Mouse (Mus musculus): ENCODE measurements around the gene Wdr83os. TPM values are rescaled to one million over a fixed set of nuclear protein-coding genes. Genes with fewer than 3 reads are reported as not detected.

Gene Wdr83os
- 106 and 110 TPM in 2 replicates for polyA plus RNA-seq (2015; fragmentation: Nextera tagmentation; extraction: Ambion mirVana)

DNA sequence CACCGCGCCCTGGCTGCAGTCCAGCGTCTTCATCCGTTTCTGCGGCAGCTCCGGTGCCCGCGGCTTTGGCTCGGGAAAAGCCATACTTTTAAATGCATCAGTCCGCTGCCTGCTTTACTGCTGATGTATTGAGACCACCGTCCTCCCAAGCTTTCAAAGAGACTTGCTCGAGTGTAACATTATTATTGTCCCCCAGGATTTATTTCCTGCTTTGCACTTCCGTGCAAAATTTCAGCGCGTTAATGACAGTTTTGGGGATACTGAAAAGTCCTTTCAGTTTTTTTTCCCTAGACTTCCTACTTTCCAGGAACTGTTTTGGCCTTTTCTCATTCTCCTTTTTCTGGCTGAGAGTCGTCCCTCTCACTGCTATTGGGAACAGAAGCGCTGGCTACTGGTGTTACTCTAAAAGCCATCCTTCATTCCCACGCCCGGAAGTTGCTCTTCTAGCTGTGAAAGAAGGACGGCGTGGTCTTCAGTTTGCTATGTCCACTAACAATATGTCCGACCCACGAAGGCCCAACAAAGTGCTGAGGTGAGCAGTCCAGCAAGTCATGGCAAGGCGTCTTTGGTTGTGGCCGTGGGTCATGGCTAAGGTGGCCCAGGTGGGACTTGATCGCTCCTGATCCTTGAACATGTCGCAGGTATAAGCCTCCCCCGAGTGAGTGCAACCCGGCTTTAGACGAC is at the start of gene Wdr83os:
TSS of gene Wdr83os (plus strand) at position 209 of the 684 bp plus-strand sequence.
- Histone ChIP-seq H3K4me2 (peak within 1 kb of the TSS; percentile 96), H3K27me3 (no peaks in the 10 kb centered on the region), H3K4me3 (peak within 1 kb of the TSS; percentile 88), H3K9ac (peak within 1 kb of the TSS; percentile 90), H3K27ac (peak within 1 kb of the TSS; percentile 85), H3K36me3 (peaks cover 24% of the 10 kb centered on the region), H3K4me1 (replicated peaks) (peaks cover 39% of the 10 kb centered on the region), H3K9me3 (replicated peaks) (no peaks in the 10 kb centered on the region)
- ATAC-seq (replicated peaks; ENCODE audit: insufficient number of reproducible peaks, insufficient read depth, low FRiP score, low read depth) = peak; percentile 14; the same call in 1 of the 2 replicates
- WGBS = under 1% methylated on average over 30 of the region's 30 CpGs

DNA sequence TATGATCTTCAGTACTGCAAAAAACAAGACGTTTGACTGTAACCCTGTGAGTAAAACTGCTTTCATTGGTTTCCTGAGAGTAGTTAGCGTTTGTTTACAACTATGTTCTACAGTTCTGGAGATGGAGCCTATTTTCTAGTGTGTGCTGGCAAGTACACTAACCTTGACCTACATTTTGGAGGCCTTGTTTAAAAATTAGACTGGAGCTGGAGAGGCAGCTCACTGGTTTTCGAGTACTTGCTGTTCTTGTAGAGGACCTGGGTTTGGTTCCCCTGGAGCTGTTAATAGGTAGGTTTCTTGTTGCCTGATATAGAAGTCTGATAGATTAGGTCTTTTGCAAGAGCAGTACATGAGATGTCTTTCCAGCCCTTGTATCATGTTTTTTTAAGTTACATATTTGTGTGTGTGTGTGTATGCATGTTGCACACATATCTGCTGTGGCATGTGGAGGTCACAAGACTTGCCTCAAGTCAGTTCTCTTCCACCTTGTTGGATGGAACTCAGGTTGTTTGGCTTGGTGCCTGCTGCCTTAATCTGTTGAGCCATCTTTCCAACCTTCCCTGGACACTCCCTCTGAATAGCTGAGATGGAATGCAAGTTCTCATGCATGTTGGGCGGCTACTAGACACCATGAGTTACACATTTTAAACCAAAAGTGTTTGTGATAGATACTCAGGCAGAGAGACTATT is 47.8 kb upstream of the Wdr83os start:
- no peak for ATAC-seq (replicated peaks; ENCODE audit: insufficient number of reproducible peaks, insufficient read depth, low FRiP score, low read depth)
- Histone ChIP-seq H3K4me2 (no peak overlapping the region), H3K27ac (no peak overlapping the region), H3K9ac (no peak overlapping the region), H3K9me3 (replicated peaks) (no peaks in the 10 kb centered on the region), H3K4me1 (replicated peaks) (peaks cover 32% of the 10 kb centered on the region), H3K4me3 (no peak overlapping the region), H3K36me3 (peaks cover 37% of the 10 kb centered on the region), H3K27me3 (no peaks in the 10 kb centered on the region)
- 79% methylated on average over 4 of the region's 4 CpGs for WGBS

DNA sequence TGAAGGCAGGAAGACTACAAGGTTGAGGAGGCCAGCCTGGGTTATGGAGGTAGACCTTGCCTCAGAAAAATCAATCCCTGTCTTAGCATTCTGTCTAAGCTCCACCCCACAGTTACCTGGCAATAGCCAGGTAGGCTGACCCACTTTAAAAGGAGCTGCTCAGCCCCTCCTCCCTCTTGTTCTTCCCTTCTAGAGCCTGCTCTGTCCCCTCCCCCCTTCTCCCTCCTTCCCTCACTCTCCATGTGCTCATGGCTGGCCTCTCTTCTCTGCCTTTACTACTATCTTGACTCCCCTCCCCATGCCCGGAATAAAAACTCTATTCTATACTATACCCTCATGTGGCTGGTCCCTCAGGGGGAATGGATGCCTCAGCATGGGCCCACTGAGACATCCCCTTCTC is 46.7 kb upstream of the Wdr83os start:
- ATAC-seq (replicated peaks; ENCODE audit: insufficient number of reproducible peaks, insufficient read depth, low FRiP score, low read depth) = no peak
- Histone ChIP-seq H3K4me1 (replicated peaks) (peaks cover 29% of the 10 kb centered on the region), H3K9ac (no peak overlapping the region), H3K9me3 (replicated peaks) (no peaks in the 10 kb centered on the region), H3K27ac (no peak overlapping the region), H3K36me3 (peaks cover 37% of the 10 kb centered on the region), H3K27me3 (no peaks in the 10 kb centered on the region), H3K4me3 (no peak overlapping the region), H3K4me2 (no peak overlapping the region)
- 67% methylated on average over 1 of the region's 1 CpGs for WGBS

DNA sequence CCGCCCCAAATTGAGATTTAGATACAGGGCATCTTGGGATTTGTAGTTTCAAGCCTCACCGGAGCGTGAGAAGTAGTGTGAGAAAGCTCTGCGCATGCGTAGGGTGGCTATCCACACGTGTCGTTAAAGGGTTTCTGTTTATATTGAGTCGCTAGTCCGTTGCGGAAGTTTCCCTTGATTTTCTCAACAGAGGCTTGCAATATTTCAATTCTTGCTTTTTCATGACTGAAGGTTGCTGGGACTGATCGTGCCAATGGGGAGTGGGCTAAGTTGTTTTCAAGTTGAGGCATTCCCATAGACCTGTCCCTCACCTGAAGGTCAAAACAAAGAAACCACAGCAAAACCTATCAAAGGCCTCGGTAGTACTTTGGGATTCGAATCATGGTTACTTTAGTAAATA is 45.8 kb upstream of the Wdr83os start:
- Histone ChIP-seq H3K4me1 (replicated peaks) (peaks cover 29% of the 10 kb centered on the region), H3K4me2 (peak overlapping the region; percentile 84), H3K27ac (peak overlapping the region; percentile 100; the same call in 1 of the 2 replicates), H3K36me3 (peaks cover 32% of the 10 kb centered on the region), H3K9ac (peak overlapping the region; percentile 75), H3K4me3 (peak overlapping the region; percentile 91), H3K27me3 (no peaks in the 10 kb centered on the region), H3K9me3 (replicated peaks) (no peaks in the 10 kb centered on the region)
- ATAC-seq (replicated peaks; ENCODE audit: insufficient number of reproducible peaks, insufficient read depth, low FRiP score, low read depth) = no peak
- WGBS = 3% methylated on average over 13 of the region's 13 CpGs

DNA sequence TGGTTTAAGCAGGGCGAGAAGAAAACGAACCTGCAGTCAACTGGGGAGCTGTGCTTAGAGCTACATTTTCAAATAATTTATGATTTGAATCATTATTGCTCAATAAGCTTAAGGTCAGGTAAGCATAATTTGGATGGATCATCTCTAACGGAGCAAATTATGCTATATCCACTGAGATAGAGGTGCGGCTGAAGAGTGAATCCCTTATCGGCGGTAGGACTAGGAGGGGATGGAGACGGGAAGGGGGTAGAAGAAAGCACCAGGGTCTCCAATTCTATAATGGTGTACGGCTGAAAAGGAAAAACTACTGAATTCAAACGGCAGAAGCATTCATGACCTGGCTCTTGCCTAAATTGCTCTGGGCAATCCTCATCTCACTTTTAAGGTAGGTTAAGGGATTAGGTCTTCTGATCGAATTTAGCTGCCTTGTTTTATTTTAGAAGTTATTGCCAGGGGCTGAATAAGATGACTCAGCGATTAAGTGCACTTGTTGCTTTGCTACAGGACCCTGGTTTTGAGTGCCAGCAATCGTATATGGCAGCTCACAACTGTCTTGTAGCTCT is 45.3 kb upstream of the Wdr83os start:
- Histone ChIP-seq H3K27me3 (no peaks in the 10 kb centered on the region), H3K4me3 (peak overlapping the region; percentile 91), H3K9ac (peak overlapping the region; percentile 75), H3K36me3 (peaks cover 28% of the 10 kb centered on the region), H3K4me1 (replicated peaks) (peaks cover 31% of the 10 kb centered on the region), H3K27ac (peak overlapping the region; percentile 100), H3K4me2 (peak overlapping the region; percentile 84), H3K9me3 (replicated peaks) (no peaks in the 10 kb centered on the region)
- no peak for ATAC-seq (replicated peaks; ENCODE audit: insufficient number of reproducible peaks, insufficient read depth, low FRiP score, low read depth)
- 6% methylated on average over 12 of the region's 12 CpGs for WGBS

DNA sequence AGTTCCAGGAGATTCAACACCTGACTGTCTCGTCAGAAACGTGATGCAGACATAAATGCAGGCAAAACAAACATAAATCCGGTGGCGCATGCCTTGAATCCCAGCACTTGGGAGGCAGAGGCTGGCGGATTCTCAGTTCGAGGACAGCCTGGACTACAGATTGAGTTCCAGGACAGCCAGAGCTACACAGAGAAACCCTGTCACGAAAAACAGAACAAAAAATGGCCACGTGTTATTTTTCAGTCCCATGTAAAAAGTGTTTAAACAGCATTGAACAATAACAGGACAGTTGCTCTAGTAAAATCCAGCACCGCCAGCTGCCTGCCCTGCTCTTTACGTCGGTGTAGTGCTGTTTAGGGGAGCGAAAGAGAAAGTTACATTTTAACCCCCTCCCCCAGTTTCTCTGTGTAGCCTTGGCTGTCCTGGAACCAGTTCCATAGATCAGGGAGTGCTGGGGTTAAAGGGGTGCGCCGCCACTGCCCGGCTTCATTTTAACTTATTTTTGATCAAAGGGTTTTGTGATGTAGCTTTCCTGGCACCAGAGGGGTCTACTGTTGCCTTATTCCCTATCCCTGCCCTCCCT is 44.7 kb upstream of the Wdr83os start:
- peaks cover 31% of the 10 kb centered on the region for H3K4me1 ChIP-seq (replicated peaks)
- H3K36me3 ChIP-seq = peaks cover 29% of the 10 kb centered on the region
- H3K4me2 ChIP-seq = peak overlapping the region; percentile 84
- under 1% methylated on average over 15 of the region's 15 CpGs for WGBS
- H3K4me3 ChIP-seq = peak overlapping the region; percentile 91
- no peak for ATAC-seq (replicated peaks; ENCODE audit: insufficient number of reproducible peaks, insufficient read depth, low FRiP score, low read depth)
- H3K9ac ChIP-seq = peak overlapping the region; percentile 75
- peak overlapping the region; percentile 100 for H3K27ac ChIP-seq
- no peaks in the 10 kb centered on the region for H3K27me3 ChIP-seq
- no peaks in the 10 kb centered on the region for H3K9me3 ChIP-seq (replicated peaks)

DNA sequence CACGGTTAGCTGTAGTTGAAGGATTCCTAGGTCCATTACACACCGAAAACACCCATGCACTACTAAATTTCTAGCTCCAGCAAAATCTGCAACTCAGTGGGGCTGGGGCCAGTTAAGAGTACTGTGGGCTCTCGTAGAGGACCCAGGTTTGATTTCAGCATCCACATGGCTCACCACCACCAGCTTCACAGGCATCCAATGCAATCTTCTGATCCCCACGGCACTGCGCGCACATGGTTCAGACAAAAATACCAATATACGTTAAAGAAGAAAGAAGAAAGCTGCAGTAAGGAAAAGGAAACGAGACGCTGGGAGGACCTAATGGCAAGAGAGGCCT is 44.2 kb upstream of the Wdr83os start:
- peak overlapping the region; percentile 75 for H3K9ac ChIP-seq
- no peaks in the 10 kb centered on the region for H3K9me3 ChIP-seq (replicated peaks)
- peak overlapping the region; percentile 91 for H3K4me3 ChIP-seq
- H3K27me3 ChIP-seq = no peaks in the 10 kb centered on the region
- peaks cover 30% of the 10 kb centered on the region for H3K36me3 ChIP-seq
- peak; percentile 11 for ATAC-seq (replicated peaks; ENCODE audit: insufficient number of reproducible peaks, insufficient read depth, low FRiP score, low read depth)
- H3K27ac ChIP-seq = peak overlapping the region; percentile 100
- WGBS = 0% methylated on average over 9 of the region's 9 CpGs
- H3K4me2 ChIP-seq = peak overlapping the region; percentile 84
- H3K4me1 ChIP-seq (replicated peaks) = peaks cover 31% of the 10 kb centered on the region

DNA sequence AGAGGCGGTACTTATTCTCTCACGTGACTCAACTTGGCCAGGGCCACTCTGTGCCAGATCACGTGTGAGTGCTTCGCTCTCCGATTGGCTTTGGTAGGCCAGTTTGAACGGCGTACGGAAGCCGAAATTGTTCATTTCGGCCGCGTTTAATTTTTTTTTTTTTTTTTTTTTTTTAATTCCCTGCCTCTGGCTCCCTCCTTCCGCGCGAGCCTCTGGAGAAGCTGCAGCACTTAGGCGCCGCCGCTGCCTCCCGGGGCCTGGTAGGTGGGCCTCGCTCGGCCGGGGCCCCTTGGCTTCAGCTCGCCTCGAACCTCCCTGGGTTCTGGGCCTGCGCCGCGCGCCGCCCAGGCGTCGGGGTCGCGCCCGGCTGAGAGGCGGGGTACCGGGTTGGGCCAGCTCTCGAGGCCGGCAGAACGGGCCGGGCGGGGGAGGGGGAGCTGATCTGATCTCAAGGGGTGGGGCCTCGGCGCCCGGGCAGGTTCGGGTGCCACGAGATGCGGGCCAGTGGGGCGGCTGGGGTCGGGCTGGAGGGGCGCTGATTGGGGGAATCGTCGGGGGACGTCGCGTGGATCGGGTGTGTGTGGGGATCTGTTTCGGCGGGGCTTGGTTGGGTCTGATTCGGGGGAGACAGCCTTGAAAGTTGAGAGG is 43.7 kb upstream of the Wdr83os start, which contains the start of gene Tnpo2:
TSS of gene Tnpo2 (plus strand) at position 198 of the 648 bp plus-strand sequence.
- H3K4me3 ChIP-seq = peak within 1 kb of the TSS; percentile 91
- H3K36me3 ChIP-seq = peaks cover 30% of the 10 kb centered on the region
- peaks cover 31% of the 10 kb centered on the region for H3K4me1 ChIP-seq (replicated peaks)
- H3K4me2 ChIP-seq = peak within 1 kb of the TSS; percentile 84
- peak within 1 kb of the TSS; percentile 95 for H3K9ac ChIP-seq
- H3K27ac ChIP-seq = peak within 1 kb of the TSS; percentile 100
- H3K27me3 ChIP-seq = no peaks in the 10 kb centered on the region
- ATAC-seq (replicated peaks; ENCODE audit: insufficient number of reproducible peaks, insufficient read depth, low FRiP score, low read depth) = peak; percentile 90
- no peaks in the 10 kb centered on the region for H3K9me3 ChIP-seq (replicated peaks)
- WGBS = under 1% methylated on average over 59 of the region's 59 CpGs

DNA sequence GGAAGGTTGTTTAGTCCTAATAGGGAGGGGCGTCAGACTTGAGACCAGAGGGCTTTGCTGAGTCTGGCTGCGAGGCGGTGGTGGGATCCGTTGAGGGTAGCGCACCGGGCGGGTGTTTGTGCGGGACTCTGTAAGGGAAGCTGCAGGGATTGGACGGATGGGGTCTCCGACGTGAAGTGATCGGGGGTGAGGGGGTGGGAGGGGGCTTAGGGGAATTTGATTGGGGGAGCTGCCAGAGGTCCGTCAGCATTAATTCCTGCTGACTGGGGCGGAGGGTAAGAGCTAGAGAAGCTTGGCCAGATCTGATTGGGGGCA is 43.2 kb upstream of the Wdr83os start:
- WGBS = under 1% methylated on average over 14 of the region's 14 CpGs
- Histone ChIP-seq H3K27me3 (no peaks in the 10 kb centered on the region), H3K36me3 (peaks cover 27% of the 10 kb centered on the region)

DNA sequence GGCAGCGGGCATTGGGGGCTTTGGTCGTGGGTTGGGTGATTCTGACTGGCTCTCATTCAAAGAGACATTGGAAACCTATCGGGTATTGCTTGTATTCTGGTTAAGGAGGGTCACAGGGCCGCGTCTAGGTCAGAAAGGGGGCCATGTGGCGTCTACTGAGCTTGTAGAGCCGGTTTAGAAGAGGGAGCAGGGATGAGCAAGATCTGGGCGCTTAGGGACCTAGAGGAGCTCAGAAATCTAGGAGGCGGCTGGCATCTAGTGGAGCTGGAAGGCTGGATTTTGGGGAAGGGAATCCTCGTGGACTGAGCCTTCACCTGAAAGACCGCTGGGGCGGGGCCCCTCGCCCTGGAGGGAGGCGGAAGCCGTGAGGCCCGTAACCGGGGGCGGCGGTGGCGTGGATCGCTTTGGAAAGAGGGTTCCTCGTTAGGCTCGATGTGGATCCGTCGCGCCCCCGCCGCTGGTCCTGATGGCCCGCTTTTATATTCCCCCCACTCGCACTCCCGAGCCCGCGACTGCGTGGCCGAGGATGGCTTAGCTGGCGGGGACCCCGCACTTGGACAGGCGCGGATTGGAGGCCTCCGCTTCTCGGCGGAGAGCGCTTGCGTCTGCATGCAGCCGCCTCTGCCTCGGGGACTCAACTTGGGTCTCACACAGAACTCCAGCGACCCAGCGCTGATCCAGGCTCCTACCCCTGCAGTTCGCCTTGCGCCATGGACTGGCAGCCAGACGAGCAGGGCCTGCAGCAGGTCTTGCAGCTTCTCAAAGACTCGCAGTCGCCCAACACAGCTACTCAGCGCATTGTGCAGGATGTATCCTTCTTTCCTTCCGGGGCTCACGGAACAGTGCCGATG is 42.6 kb upstream of the Wdr83os start:
- H3K4me3 ChIP-seq = peak overlapping the region; percentile 91
- H3K9me3 ChIP-seq (replicated peaks) = no peaks in the 10 kb centered on the region
- H3K36me3 ChIP-seq = peaks cover 22% of the 10 kb centered on the region
- peaks cover 31% of the 10 kb centered on the region for H3K4me1 ChIP-seq (replicated peaks)
- under 1% methylated on average over 57 of the region's 57 CpGs for WGBS
- H3K9ac ChIP-seq = peak overlapping the region; percentile 95
- peak overlapping the region; percentile 84 for H3K4me2 ChIP-seq
- peak overlapping the region; percentile 100 for H3K27ac ChIP-seq
- H3K27me3 ChIP-seq = no peaks in the 10 kb centered on the region
- 0 out of 2 replicates have a peak, but pooled peaks have one; percentile 2 for ATAC-seq (replicated peaks; ENCODE audit: insufficient number of reproducible peaks, insufficient read depth, low FRiP score, low read depth)

More for the DNA sequence above, 43.2 kb upstream of the Wdr83os start:
- H3K4me1 ChIP-seq (replicated peaks) = peaks cover 31% of the 10 kb centered on the region
- peak; percentile 23 for ATAC-seq (replicated peaks; ENCODE audit: insufficient number of reproducible peaks, insufficient read depth, low FRiP score, low read depth)
- H3K4me3 ChIP-seq = peak overlapping the region; percentile 91
- H3K9ac ChIP-seq = peak overlapping the region; percentile 95
- H3K27ac ChIP-seq = peak overlapping the region; percentile 100
- peak overlapping the region; percentile 84 for H3K4me2 ChIP-seq
- H3K9me3 ChIP-seq (replicated peaks) = no peaks in the 10 kb centered on the region
